Mouse (Mus musculus) kidney, adult 2 months (tissue): ENCODE measurements around the gene Kcnmb3. TPM values are rescaled to one million over a fixed set of nuclear protein-coding genes. Genes with fewer than 3 reads are reported as not detected.
"Not testable (repeated sequence)": the region's sequence is repeated elsewhere in the genome, so short reads cannot be mapped to it uniquely, and the experiment has no call there.

Source experiments
- DNase-seq: peaks from one replicate; pipeline ENCODE4 v3.0.0; 2021
- H3K27ac ChIP-seq: fragments of 200-500 bp; 2 replicates; pipeline ENCODE4 v1.5.1; 2012; ENCODE audit warnings: low read depth, low read length, control low read depth, inconsistent platforms; ENCODE audit not compliant: insufficient read depth
- H3K27me3 ChIP-seq: fragments of 200-500 bp; replicated peaks from 2 replicates; pipeline ENCODE4 v1.6.1; 2012; ENCODE audit warnings: mild to moderate bottlenecking, moderate library complexity, low read length, inconsistent platforms; ENCODE audit not compliant: control insufficient read depth, insufficient read depth
- H3K36me3 ChIP-seq: fragments of 200-500 bp; 2 replicates; pipeline ENCODE4 v1.6.1; 2012; ENCODE audit warnings: mild to moderate bottlenecking, moderate library complexity, low read length, inconsistent platforms; ENCODE audit not compliant: control insufficient read depth, insufficient read depth
- H3K4me1 ChIP-seq: fragments of 200-500 bp; 2 replicates; pipeline ENCODE4 v1.6.1; 2011; ENCODE audit warnings: low read length; ENCODE audit not compliant: control insufficient read depth, insufficient read depth
- H3K4me3 ChIP-seq: fragments of 200-500 bp; 2 replicates; pipeline ENCODE4 v1.5.1; 2011; ENCODE audit warnings: mild to moderate bottlenecking, low read depth, low read length, control low read depth; ENCODE audit not compliant: insufficient read depth
- CTCF ChIP-seq: fragments of 200-500 bp; conservative IDR thresholded peaks from 2 replicates; pipeline ENCODE4 v1.5.1; 2011; ENCODE audit warnings: low read depth, mild to moderate bottlenecking, control low read depth, low read length, moderate library complexity, mixed read lengths; ENCODE audit not compliant: insufficient read depth, insufficient read length
- POLR2A ChIP-seq: fragments of 200-500 bp; IDR thresholded peaks from one replicate; pipeline ENCODE4 v1.6.1; 2011; ENCODE audit warnings: low read depth, low read length, control low read depth
- WGBS: fragments of 180-500 bp; shearing (Covaris S2); methylation state at CpG from one replicate; pipeline ENCODE4 v1.1.7; 2018; 5-methylcytosine and 5-hydroxymethylcytosine counted together
- polyA plus RNA-seq: library from polyadenylated mRNA; depleted of rRNA; stranded (reverse); fragments of >200 nt; gene quantifications from 2 replicates; pipeline ENCODE4 v1.2.3, GENCODE M21; 2012

Kcnmb3 gene
- polyA plus RNA-seq, 1 experiment, result 0.05 TPM

GRCm38 (mm10) chr3:32441710-32442109, 50.3 kb downstream of the Kcnmb3 start:
- TF ChIP-seq CTCF (peak; percentile 37), POLR2A (no peak)
- no peak overlapping the region for H3K27ac ChIP-seq
- H3K27me3 ChIP-seq, result no peaks in the 10 kb centered on the region
- no peak overlapping the region for H3K4me3 ChIP-seq
- H3K4me1 ChIP-seq, result no peaks in the 10 kb centered on the region
- no peak for DNase-seq
- peaks cover 21% of the 10 kb centered on the region for H3K36me3 ChIP-seq

- 68% methylated on average over 4 of the region's 4 CpGs for WGBS
- Histone ChIP-seq H3K27ac (no peak overlapping the region), H3K4me1 (peaks cover 3% of the 10 kb centered on the region; the same call in 1 of the 2 replicates), H3K27me3 (no peaks in the 10 kb centered on the region), H3K36me3 (peaks cover 16% of the 10 kb centered on the region), H3K4me3 (no peak overlapping the region)
- no peak for DNase-seq
- TF ChIP-seq POLR2A (no peak), CTCF (no peak)
Measured at GRCm38 (mm10) chr3:32438716-32439115, 53.3 kb downstream of the Kcnmb3 start.

GRCm38 (mm10) chr3:32437820-32438219, 54.2 kb downstream of the Kcnmb3 start:
- TF ChIP-seq CTCF (no peak), POLR2A (no peak)
- H3K27ac ChIP-seq, result no peak overlapping the region
- H3K4me3 ChIP-seq, result no peak overlapping the region
- no peak for DNase-seq
- WGBS, result 88% methylated on average over 6 of the region's 6 CpGs
- H3K27me3 ChIP-seq, result no peaks in the 10 kb centered on the region
- H3K36me3 ChIP-seq, result peaks cover 16% of the 10 kb centered on the region
- H3K4me1 ChIP-seq, result peaks cover 5% of the 10 kb centered on the region; the same call in 1 of the 2 replicates

GRCm38 (mm10) chr3:32437297-32437696, 54.7 kb downstream of the Kcnmb3 start:
- H3K27ac ChIP-seq, result no peak overlapping the region
- TF ChIP-seq CTCF, result no peak
- no peak for TF ChIP-seq POLR2A
- peaks cover 7% of the 10 kb centered on the region; the same call in 1 of the 2 replicates for H3K4me1 ChIP-seq
- H3K36me3 ChIP-seq, result peaks cover 16% of the 10 kb centered on the region
- no peak for DNase-seq
- no peaks in the 10 kb centered on the region for H3K27me3 ChIP-seq
- WGBS, result 96% methylated on average over 6 of the region's 6 CpGs
- H3K4me3 ChIP-seq, result no peak overlapping the region

GRCm38 (mm10) chr3:32436101-32436500, 55.9 kb downstream of the Kcnmb3 start:
- 73% methylated on average over 11 of the region's 11 CpGs for WGBS
- Histone ChIP-seq H3K4me1 (peaks cover 7% of the 10 kb centered on the region; the same call in 1 of the 2 replicates), H3K27ac (no peak overlapping the region), H3K27me3 (no peaks in the 10 kb centered on the region), H3K36me3 (peaks cover 15% of the 10 kb centered on the region), H3K4me3 (no peak overlapping the region)
- no peak for DNase-seq
- TF ChIP-seq POLR2A, result no peak
- no peak for TF ChIP-seq CTCF

GRCm38 (mm10) chr3:32434016-32434415, 58.0 kb downstream of the Kcnmb3 start:
- no peak for DNase-seq
- Histone ChIP-seq H3K4me1 (peaks cover 10% of the 10 kb centered on the region), H3K27me3 (no peaks in the 10 kb centered on the region), H3K27ac (no peak overlapping the region), H3K36me3 (peaks cover 8% of the 10 kb centered on the region), H3K4me3 (no peak overlapping the region)
- no peak for TF ChIP-seq CTCF
- TF ChIP-seq POLR2A, result no peak
- 44% methylated on average over 2 of the region's 2 CpGs for WGBS

- peaks cover 26% of the 10 kb centered on the region for H3K4me1 ChIP-seq
- no peak overlapping the region for H3K4me3 ChIP-seq
- WGBS, result 38% methylated on average over 2 of the region's 2 CpGs
- TF ChIP-seq CTCF (no peak), POLR2A (no peak)
- H3K36me3 ChIP-seq, result no peaks in the 10 kb centered on the region
- DNase-seq, result no peak
- H3K27ac ChIP-seq, result no peak overlapping the region
- H3K27me3 ChIP-seq, result no peaks in the 10 kb centered on the region
Measured at GRCm38 (mm10) chr3:32430394-32430793, 61.6 kb downstream of the Kcnmb3 start.

- not testable (repeated sequence) for H3K27ac ChIP-seq
Measured at GRCm38 (mm10) chr3:32429351-32429750, 62.7 kb downstream of the Kcnmb3 start.

More at GRCm38 (mm10) chr3:32429351-32429750, 62.7 kb downstream of the Kcnmb3 start:
- not testable (repeated sequence) for H3K27me3 ChIP-seq, H3K36me3 ChIP-seq, DNase-seq, H3K4me3 ChIP-seq
- peaks cover 26% of the 10 kb centered on the region for H3K4me1 ChIP-seq
